Mouse (Mus musculus): ENCODE measurements at regions not wholly inside any gene's neighbourhood (a gene's known extent, or its start where the extent isn't known, plus 50 kb on each side); places are given as distances from the start of the nearest gene placed in this dataset.

DNA sequence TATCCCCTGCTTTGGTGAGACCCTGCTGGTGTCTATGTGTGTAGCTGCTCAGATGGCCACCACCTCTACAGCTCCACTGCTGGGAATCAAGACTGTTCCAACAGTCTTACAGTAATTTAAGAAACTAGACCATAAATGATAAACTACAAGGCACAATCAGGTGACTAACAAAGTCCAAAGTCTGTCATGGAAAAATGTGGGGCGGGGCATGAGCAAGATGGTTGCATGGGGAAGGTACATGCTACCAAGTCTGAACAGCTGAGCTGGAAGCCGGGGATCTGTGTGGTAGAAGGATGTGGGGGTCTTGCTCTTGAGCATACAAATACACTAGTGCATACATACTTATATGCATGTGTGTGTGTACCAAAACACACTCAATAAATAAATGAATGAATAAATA, 278.8 kb upstream of the Sox2 start:
- TF ChIP-seq CTCF (IDR thresholded peaks at IDR 0.05; ENCODE audit: insufficient read depth, low read depth, low read length) (no peak), POLR2A (IDR thresholded peaks at IDR 0.05; ENCODE audit: insufficient read depth, low read depth, low read length) (no peak)
